8 mouse cellular contexts compared by ENCODE assay signal in the genomic region with DNA sequence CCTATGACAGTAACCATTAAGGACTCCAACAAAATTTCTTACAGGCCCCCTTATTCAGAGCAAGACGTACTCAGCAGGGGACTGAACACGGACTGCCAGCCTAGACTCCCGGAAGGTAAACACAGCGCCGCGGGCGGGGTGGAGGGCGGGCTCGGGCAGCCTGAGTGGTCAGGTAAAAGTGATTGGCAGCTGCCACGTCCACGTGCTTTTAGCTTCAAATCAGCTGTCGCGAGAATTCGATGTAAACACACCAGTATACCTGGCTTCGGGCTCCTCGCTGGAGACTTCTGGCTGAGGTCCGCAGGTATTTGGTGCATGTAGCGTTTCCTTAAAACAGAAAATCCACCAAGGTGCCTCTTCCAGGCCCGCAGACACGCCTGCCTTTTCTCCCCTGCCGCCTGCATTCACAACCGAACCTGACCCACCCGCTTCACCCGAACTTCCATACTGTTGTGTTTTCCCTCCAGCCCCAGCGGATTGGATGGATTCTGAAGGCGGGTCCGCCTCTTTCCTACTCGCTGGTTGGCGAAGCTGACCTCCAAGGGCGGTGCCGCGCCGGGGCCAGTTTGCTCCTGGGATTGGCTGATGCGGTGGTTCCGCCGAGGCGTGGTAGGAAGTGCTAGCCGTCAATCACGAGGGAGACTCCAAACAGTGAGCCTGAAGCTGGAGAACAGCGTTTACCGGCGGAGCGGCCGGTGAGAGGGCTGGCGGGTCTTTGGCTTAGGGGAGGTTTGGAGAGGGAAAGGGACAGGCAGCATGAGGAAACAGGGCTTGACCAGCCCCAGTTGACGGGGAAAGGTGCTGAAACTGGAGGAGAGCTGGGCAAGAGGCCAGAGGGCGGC. TPM values are rescaled to one million over a fixed set of nuclear protein-coding genes. Genes with fewer than 3 reads are reported as not detected.
DNase-seq lines count a peak whose midpoint lies in the region; ATAC-seq lines count a peak whose summit lies in the region.

A gene (plus strand): TSS at position 629 of the 842 bp plus-strand sequence.

- intact Hi-C loops in gastrocnemius, postnatal 14 days (cut with DNase I; ENCODE audit: low total_unique reads), result no loop called here
- intact Hi-C loops in left cerebral cortex, postnatal 10 days (cut with DNase I), result loop anchor here (5.0 kb wide), 1 partner anchor 40 kb away; a partner anchor contains a TSS

- ATAC-seq in inflammation-experienced regulatory T-cells, adult 6 months, result peak; percentile 95
- ATAC-seq in megakaryocyte-erythroid progenitor cell, adult 5-6 weeks (replicated peaks; ENCODE audit: low FRiP score, low TSS enrichment, poor library complexity, severe bottlenecking), result peak; percentile 96

- DNase-seq in adrenal gland, adult (ENCODE audit: inconsistent age in 2 of 2, low spot score in 1 of 2), result peak; percentile 99 to 100
- DNase-seq in embryo, embryonic 10.5 days (ENCODE audit: low spot score), result peak; percentile 99
- DNase-seq in gastrocnemius, postnatal 14 days, result peak; percentile 99
- DNase-seq in left cerebral cortex, postnatal 10 days (ENCODE audit: extremely low spot score in 1 of 2, low spot score in 2 of 2), result peak; percentile 99
- peak; percentile 98 for DNase-seq in right cerebral cortex, postnatal 25 days
- peak; percentile 98 to 99 for DNase-seq in urinary bladder, postnatal 4 days (ENCODE audit: low spot score in 2 of 2)

RNA-seq across cellular contexts. Expression of the gene that starts here (rescaled TPM):
- 10 to 100 TPM; 25.3 to 28.5 TPM for total RNA-seq in gastrocnemius, postnatal 14 days (2021)
- polyA plus RNA-seq in inflammation-experienced regulatory T-cells, adult 6 months (2017; shearing (Covaris generic)), result 10 to 100 TPM; 25.6 to 48.7 (median 33.9) TPM
- total RNA-seq in left cerebral cortex, postnatal 10 days (2021), result 10 to 100 TPM; 49.2 to 61.1 TPM
- total RNA-seq in megakaryocyte-erythroid progenitor cell, adult 5-6 weeks (2014; fragmentation: Nextera tagmentation), result 59.0 and 64.0 TPM in 2 replicates
- total RNA-seq in megakaryocyte-erythroid progenitor cell, adult 5-6 weeks (2017), result 22.6 and 23.7 TPM in 2 replicates

Comparison
In these comparisons a context has a peak if more than half of its experiments do, and no peak if none do; other contexts are left out.
1. Peak in every context shown above with its lines: DNase-seq and ATAC-seq.